Mouse (Mus musculus): ENCODE results near the gene Nexn. TPM values are rescaled to one million over a fixed set of nuclear protein-coding genes. Genes with fewer than 3 reads are reported as not detected.

Gene Nexn
- total RNA-seq, 1 experiment from 2014 or later: 7.6 TPM

DNA sequence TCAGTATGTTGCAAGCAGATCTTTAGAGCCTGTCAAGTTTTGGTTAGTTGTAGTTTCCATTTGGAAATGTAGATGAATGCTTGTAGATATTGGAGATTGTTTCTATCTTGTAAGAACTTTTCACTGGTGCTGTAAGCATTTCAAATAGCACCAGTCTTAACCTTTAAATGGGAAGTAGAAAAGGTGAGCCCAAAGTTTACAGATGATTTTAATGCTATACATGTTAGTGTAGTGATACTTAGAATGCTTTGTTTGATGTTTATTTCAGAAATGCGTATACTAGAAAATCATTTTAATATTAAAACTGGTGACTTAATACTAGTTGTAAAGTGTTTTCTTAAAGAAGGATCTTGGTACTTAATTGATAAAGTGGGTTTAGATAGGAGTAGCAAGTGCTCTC, 30.3 kb downstream of the Nexn start:
- DNase-seq: no peak

DNA sequence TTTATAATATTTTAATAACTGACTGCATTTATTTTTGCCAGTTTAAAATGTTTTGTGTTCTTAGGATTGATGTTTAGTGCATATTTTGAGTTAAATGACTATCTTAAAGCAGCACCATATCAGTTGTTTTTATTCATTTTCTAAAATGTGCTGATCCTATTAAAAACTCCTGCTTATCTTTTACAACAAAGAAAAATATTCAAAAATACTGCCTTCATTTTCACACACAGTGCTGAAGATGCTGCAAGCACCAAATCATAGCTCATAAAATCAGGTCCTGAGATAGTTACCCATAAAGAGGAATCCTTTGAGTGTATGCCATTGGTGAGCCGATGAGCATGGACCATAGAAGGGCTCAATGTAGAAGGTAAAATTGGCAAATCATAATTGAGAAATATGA, 30.9 kb downstream of the Nexn start:
- DNase-seq: no peak

DNA sequence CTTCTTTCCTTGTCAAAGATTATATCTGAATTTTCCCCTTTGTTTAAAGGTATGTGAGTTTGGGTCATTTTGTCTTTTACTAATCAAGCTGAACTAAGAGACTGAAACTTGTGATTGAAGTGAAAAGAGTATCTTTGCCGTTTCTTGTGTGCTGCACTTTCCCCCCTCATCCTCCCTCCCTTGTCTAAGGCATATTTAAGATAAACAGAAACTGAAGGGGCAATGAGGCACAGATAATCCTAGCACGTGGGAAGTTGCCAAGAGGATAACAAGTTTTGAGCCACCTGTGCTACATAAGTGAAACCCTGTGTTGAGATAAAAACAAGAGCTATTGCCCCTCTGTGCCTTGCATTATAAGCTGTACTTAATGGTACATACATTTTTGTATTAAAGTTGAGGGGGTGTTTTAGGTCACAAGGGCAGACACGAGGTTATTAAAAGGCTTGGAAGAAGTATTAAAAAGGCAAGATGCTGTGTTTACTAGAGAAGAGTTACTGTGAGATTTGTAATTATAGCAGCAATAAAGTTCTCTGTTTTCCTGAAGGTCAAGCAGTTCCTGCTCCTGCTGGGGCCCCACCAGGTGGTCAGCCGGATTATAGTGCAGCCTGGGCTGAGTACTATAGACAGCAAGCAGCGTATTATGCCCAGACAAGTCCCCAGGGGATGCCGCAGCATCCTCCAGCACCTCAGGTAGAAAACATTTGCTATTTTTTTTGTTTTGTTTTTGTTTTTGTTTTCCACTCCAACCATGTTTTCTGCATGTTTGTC, 34.6 kb downstream of the Nexn start:
- DNase-seq: no peak

DNA sequence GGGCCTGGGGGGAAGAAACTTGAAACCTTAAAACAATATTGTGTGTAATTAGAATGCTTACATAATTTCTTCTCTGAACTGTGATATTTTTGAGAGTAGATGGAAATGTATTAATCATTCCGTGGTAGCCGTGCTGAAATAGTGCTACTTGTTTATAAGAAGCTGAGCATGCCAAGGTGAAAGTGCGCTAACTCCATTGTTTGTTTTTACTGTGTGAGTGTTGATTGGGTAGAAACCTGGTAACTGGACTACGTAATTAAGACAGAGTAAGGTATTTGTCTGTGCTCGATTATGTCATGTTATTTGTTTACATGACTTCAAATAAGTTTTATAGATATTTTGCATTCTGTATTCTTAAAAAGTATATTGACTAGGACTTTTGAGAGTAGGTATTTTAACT, 36.9 kb downstream of the Nexn start:
- no peak for DNase-seq

DNA sequence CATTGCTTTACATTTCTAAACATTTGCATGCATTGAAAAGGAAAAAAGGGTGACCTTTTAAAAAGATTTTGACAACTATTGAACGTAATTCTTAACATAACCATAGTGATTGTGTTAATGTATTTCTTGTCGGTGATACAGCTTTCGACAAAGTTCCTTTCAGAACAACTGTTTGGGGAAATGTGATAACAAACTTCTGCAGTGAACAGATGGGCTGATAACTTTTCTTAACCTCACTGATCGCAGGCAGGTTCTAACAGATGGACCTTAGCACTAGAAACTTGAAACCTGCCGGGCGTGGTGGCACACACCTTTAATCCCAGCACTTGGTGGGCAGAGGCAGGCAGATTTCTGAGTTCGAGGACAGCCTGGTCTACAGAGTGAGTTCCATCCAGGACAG, 37.3 kb downstream of the Nexn start:
- DNase-seq: no peak

DNA sequence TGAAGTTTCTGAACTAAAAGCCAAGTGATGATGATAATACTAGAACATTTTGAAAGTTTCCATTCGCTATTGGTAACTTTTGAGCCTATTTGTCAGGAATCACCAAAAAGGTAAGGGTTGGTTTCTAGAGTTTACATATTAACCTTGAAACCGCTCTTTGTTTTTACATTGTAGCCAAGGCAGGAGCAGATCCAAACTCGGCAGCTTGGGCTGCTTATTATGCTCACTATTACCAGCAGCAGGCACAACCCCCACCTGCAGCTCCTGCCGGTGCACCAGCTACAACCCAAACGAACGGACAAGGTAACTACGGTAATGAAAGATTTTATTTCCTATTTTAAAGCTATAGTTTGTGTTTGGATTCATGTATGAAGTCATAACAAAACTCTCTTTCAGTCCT, 40.2 kb downstream of the Nexn start:
- no peak for DNase-seq

DNA sequence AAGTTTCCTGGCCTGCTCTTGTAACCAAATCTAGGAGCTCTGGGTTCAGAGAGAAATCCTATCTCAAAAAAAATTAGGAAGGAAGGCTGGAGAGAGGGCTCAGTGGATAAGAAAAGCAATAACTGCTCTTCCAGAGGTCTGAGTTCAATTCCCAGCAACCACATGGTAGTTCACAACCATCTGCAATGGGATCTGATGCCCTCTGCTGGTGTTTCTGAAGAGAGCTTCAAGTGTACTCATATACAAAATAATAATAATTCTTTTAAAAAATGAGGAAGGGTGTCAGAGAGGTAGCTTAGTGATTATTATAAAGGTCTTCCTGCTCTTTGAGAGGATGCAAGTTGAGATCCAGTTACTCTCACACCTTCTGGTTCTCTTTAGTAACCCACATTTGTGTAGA, 41.2 kb downstream of the Nexn start:
- DNase-seq: no peak

DNA sequence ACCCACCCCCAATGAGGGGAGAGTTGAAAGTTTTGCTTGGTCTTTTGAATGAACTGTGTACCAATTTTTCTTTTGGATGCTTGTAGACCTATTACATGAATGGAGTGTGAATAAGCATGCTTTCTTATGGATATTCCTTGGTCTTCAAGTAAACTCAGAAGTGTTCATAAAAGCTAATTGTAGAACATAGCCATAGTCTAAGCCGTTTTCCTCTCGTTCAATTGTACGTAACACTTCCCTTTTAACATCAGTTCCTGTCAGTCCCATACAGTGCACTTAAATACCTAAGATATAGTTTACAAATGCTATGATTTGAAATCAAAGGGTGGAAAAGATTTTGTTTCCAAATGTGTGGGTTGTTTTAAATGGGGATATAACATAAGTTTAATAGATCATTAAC, 52.7 kb downstream of the Nexn start:
- DNase-seq: no peak

DNA sequence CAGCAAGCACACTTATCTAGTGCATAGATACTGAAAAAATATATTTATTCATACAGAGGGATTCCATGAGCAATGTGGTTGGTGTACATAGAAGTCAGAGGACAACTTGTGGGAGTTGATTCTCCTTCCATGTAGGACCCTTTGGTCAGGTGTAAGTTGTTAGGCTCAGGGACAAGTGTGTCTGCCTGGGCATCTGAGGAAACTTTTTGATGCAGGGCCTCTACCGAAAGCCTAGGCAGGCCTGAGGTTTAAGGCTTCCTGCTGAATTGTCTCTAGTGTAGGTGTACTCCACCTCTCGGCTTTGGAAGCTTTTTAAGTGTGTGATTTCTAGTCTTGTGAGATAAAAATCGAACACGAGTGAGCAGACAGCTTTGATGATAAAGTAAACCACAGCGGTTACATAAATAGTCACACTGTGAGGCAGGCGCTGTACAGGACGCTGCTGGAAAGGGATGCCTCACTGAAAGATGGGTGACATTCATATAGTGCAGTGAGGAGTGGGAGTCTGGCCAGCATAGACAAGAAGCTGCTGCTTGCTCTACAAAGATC, 54.3 kb downstream of the Nexn start:
- no peak for DNase-seq

DNA sequence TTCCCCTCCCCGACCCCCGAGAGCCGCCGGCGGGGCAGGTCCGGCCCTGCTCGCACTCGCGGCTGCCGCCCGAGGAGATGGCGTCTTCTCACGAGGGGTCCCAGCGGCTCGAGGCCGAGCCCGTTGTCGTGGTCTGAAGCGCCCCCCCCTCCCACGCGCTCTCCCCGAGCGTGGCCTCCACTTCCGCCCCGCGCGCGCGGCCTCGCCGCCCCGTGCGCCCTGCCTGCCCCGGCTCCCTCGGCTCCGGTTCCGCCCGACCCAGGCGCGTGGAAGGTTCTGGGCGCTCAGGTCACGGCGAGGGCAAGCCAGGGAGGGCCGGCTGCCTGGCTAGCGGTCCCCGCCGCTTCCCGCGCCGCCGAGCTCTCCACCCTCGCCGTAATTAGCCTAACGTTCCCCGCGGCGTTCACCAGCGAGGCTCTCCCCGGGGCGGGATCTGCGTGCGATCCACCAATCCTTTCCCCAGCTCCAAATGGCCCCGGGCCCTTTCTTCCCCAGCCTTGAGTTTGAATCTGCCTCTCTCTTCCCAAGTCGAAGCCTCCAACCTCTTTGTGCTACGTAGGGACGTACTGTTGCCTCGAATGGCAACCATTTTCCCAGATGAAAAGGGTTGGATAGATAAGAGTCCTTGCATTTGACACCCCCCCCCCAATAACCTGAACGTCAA, 55.3 kb downstream of the Nexn start:
- peak; percentile 90 for DNase-seq

DNA sequence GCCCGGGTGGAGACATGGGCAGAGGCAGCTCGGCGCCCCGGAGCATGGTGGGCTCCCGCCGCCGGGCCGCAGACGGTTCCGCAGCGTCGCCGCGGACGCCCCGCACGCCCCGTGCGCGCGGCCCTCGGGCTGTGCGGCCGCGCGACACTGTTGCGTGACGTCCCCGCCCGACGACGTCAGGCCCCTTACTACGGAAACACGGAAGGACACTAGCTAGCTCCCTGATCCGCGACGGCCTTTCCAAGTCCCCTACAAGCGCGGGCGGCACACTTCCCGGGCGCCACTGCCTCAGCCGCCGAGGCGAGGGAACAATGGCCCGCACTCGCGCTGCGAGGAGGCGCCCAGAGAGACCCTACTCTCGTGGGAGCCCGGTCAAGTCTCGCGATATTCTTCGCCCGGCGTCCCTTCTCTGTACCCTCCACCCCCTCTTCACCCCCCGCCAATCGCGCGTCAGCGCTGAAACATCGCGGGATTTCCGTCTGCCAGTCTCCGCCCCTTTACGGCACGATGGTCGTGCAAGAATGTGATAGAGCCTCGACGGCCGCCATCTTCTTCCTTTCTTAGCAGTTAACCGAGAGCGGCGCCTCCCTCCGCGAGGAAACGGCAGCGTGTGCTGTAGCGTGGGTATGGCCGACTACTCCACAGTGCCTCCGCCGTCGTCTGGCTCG, 56.0 kb downstream of the Nexn start, which contains the start of the genes Dnajb4 and Fubp1:
Gene Dnajb4 (minus strand): TSS at position 336 of the 668 bp plus-strand sequence.
Gene Fubp1 (plus strand): TSS at position 456 of the 668 bp plus-strand sequence.
- DNase-seq: peak; percentile 100

DNA sequence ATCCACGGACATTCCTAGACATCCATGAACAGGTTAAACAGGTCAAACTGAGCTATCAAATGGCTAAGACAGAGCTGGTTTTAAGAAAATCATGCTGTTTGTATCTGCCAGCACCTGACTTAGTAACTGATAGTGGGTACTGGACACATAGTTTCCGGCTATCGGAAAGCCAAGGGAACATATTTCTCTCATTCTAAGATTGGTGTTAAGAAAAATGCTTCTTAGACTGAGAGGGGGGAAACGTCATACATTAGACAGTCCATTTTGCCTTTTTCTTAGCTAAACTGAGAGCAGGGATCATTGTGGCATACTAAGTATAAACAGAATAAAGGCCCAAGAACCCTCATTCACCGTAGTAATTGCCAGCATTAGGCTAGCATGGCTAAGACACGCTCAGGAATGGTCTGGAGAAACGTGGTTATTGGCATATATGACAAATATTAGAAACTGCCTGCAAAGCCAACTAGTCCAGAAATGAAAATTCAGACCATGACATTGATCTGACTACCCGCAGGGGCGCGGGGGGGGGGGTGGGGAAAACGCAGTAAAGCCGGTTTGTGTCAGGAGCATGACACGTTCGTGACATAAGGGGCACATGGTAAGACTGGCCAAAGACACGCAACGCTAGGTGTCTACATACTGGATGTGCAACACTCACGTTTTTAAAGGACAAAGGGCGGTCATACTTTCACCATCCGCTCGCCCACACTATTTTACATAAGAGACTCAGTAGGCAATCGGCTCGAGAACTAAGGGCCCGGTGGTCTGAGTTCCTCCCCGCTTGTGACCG, 56.8 kb downstream of the Nexn start:
- peak; percentile 72 for DNase-seq

DNA sequence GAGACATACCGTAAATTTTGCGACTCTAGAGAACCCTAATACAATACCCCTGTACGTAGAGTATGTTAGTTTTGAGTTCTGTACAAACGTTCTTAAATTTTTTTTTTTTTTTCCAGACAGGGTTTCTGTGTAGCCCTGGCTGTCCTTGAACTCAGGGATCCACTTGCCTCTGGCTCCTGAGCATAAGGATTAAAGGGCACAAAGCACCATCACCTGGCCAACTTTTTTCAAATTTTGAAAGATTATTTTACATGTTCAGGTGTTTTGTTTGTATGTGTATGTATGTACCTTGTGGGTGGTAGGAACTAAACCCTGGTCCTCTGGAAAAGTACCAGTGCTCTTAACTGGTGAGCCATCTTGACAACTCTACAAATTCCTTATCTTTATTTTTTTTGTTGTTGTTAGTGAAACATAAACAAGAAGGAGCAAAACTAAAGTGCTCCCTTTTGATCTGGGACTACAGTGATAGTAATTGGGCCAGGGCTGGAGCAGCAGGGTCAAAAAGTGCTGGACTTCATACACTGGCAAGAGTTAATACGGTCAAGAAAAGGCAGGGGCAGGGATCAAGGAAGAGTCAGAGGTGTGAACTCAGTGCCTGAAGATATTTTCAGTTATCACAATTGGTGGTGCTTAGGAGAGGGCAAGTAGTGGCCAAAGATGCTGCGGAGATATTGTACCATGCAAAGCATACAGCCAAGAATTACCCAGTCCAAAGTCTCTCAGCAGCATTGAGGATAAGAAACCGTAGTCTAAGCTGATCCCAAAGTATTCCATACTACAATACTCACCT, 57.9 kb downstream of the Nexn start:
- DNase-seq: no peak

DNA sequence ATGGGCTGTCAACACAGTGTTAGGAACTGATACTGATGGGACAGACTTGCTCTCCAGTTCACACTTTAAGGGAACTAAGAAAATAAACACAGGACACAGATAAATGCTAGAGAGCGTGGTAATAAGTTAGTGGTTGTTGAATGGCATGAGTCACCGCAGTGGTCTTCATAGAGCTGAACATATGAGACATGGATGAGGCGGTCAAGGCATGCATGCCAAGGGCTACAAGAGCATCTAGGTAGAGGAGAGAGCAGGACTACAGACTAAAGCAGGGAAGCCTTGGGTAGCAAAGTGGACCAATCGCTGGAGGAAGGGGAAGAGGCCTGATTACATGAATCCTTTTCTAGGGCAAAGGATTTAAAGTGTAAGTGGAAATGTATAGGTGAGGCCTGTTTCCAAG, 59.0 kb downstream of the Nexn start:
- no peak for DNase-seq

DNA sequence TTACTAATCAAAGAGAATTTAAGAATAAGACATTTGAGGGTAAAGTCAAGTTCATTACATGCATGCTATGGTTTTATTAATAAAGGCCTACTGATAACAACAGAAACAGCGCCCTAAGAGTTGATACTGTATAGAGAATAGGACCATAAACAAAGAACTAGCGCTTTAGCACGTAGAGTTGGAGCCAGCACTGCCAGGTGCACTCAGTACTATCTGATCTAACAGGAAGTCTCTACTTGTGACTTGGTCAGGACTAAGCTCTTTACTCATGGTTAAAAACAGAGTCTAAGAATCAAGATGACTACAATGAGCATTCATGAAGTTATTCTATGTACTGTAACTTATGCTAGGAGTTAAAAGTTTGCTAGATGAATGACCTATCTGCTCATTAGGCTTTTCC, 61.6 kb downstream of the Nexn start:
- DNase-seq: no peak

DNA sequence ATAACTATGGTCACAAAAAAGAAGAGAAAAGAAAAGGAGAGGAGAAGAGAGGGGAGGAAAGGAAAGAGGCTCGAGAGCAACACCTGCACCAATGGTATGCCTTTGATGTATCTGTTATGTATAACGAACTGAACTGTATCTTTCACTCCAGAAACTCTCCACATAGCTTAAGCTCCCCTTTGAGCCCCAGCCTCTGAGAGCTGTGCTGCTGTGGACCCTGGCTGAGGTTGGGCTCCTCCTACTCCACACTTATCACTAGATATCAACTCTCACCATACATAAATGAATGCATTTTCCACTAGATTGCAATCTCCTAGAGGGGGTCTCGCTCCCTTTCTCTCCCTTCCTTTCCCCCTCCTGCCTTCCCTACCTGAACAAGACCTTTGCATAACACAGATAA, 62.2 kb downstream of the Nexn start:
- DNase-seq: no peak

DNA sequence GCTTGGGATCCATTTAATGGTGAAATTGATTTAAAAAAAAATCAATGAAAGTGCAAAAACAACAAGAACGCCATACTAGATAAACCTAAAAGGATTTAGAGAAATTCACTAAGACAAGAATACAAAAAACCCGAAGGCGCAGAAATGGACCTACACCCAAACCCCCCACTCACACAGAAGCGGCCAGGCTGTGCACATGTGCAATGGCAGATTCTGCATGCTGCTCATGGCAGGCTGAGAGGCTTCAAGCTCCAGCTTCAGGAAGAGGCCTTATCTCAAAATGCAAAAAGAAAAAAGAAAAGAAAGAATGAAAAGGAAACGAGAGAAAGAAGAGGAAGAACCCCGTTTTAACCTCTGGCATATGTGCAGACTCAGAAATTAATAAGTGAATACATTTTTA, 62.7 kb downstream of the Nexn start:
- DNase-seq: no peak

DNA sequence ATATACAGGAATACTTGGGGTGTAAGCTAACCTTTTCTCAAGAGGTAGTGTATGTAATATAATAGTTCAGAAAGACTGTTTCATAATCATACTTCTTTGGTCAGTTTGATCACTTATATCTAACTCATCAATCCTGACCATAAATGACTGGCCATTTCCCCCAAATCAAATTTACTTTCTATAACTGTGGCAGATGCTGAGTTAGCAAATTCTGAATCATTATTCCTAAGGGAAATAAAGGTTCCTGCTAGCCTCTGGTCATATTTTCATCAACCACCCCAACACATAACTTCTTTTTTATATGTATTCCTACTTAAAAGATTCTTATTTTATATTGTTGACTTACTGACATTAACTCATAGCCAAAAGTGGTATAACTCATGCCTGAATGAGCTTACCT, 63.2 kb downstream of the Nexn start:
- DNase-seq: no peak

DNA sequence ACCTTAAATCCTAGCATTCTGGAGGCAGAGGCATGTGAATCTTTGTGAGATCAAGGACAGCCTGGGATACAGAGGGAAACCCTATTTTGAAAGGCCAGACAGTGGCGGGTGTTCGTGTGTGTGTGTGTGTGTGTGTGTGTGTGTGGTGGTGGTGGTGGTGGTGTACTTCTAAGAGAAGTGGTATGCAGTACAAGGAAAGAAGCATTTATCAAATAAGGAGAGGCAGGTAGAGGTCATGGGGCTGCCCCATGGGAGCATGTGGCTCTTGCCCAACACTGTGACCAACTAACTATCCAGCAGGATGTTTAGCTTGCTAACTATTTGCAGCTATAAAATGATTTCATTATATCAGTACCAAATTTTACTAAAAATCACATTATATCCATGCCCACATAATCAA, 64.5 kb downstream of the Nexn start:
- peak; percentile 58 for DNase-seq

DNA sequence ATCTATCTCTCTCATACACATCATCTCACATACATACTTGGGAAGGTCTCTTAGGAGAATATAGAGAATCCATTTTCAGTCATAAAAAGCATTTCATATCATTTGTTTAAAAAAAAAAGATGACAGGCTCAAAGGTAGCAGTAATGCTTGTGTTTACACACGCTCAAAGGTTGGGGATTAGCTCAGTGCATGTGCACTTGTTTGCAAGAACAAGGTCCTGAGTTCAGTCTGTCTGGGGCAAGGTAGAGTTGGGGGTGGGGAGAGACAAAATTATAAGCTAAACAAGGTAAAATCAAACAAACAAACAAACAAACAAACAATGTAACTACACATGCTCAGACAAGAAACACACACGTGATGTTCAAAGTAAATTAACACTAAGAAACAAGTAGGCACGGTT, 65.0 kb downstream of the Nexn start:
- no peak for DNase-seq

DNA sequence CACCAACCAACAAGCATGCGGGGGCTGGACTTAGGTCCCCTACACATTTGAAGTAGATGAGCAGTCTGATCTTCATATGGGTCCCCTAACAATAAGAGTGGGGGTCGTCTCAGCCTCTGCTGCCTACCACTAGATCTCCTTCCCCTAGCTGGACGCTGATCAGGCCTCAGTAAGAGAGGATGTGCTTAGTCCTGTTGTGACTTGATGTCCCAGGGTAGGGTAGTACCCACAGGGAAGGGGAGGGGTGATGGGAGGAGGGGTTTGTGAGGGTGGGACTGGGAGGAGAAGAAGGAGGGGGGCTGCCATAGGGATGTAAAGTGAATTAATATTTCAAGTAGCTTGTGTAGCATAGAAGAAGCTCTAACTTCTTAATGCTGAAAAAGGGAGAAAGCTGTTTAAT, 67.0 kb downstream of the Nexn start:
- no peak for DNase-seq
